Comparison of ENCODE assay signal across 7 mouse cellular contexts in the genomic region with DNA sequence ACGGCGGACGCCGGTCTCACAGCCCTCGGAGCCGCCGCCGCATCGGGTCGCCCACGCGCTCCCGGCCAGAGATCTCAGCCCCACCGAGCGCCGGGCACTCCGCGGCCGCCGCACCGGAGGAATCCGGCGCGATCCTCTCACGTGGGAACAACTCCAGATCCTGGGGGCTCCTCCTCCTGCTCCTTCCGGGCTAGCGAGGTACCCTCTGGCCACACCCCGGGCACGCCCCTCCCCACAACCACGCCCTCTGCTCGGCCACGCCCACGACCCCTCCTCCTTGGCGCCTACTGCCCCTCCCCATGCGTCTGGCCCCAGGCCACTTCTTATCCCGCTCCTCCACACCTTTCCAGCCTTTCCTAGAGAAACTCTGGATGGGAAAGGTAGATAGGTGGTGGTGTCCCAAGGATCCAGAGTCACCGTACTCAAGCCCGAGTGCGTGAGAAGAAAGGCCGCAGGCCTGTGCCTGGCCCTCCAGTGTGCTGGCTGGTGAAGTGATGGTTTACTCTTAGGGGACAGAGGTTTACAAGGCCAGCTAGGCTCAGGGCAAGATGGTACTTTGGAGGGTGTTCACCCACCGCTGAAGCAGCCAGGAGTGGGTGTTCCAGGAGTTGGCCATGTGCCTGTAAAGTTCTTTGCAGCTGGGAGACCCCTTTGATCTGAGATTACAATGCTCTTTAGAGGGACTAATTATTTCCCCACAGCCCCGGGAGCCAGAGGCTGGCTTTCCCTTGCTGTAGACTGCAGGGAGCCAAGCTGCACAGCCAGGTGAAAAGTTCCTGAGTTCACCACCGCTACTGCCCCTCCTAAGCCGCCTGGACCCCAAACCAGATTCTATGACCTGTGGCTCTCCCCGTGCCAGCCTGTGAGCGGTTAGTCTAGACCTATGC. TPM values are rescaled to one million over a fixed set of nuclear protein-coding genes. Genes with fewer than 3 reads are reported as not detected.
DNase-seq lines count a peak whose midpoint lies in the region; ATAC-seq lines count a peak whose summit lies in the region.

A gene (minus strand): TSS at position 162 of the 887 bp plus-strand sequence.

- H3K4me2 ChIP-seq in forebrain, embryonic 14.5 days (ENCODE audit: low read length) = peak within 1 kb of the TSS; percentile 100
- H3K4me2 ChIP-seq in heart, embryonic 16.5 days (ENCODE audit: low read depth, low read length) = peak within 1 kb of the TSS; percentile 82
- H3K4me2 ChIP-seq in liver, embryonic 12.5 days = peak within 1 kb of the TSS; percentile 89
- H3K4me2 ChIP-seq in neural tube, embryonic 12.5 days (replicated peaks) = peak within 1 kb of the TSS; percentile 99

- no peaks in the 10 kb centered on the region for H3K9me3 ChIP-seq in forebrain, embryonic 14.5 days (replicated peaks; ENCODE audit: control insufficient read depth, low read length)
- H3K9me3 ChIP-seq in heart, embryonic 16.5 days (replicated peaks; ENCODE audit: control insufficient read depth, low read length) = no peaks in the 10 kb centered on the region
- no peaks in the 10 kb centered on the region for H3K9me3 ChIP-seq in liver, embryonic 12.5 days (replicated peaks)
- H3K9me3 ChIP-seq in neural tube, embryonic 12.5 days = no peaks in the 10 kb centered on the region

- H3K9ac ChIP-seq in forebrain, embryonic 14.5 days (ENCODE audit: low read length) = peak within 1 kb of the TSS; percentile 77
- peak within 1 kb of the TSS; percentile 78 for H3K9ac ChIP-seq in heart, embryonic 16.5 days (ENCODE audit: low read length)
- H3K9ac ChIP-seq in liver, embryonic 12.5 days = peak within 1 kb of the TSS; percentile 60
- peak within 1 kb of the TSS; percentile 72 for H3K9ac ChIP-seq in neural tube, embryonic 12.5 days

- peaks cover 19% of the 10 kb centered on the region for H3K4me1 ChIP-seq in forebrain, embryonic 14.5 days (ENCODE audit: control insufficient read depth, insufficient read depth, low read length)
- H3K4me1 ChIP-seq in heart, embryonic 16.5 days (ENCODE audit: control insufficient read depth, insufficient read depth, low read length) = peaks cover 12% of the 10 kb centered on the region
- H3K4me1 ChIP-seq in liver, embryonic 12.5 days = peaks cover 36% of the 10 kb centered on the region
- H3K4me1 ChIP-seq in neural tube, embryonic 12.5 days = peaks cover 24% of the 10 kb centered on the region

- H3K36me3 ChIP-seq in forebrain, embryonic 14.5 days (ENCODE audit: control insufficient read depth, insufficient read depth, low read length) = no peaks in the 10 kb centered on the region
- H3K36me3 ChIP-seq in heart, embryonic 16.5 days (ENCODE audit: control insufficient read depth, insufficient read depth) = no peaks in the 10 kb centered on the region
- H3K36me3 ChIP-seq in liver, embryonic 12.5 days = no peaks in the 10 kb centered on the region
- H3K36me3 ChIP-seq in neural tube, embryonic 12.5 days = no peaks in the 10 kb centered on the region

- DNase-seq in cerebellum, adult 11-12 months = peak; percentile 76
- peak; percentile 84 for DNase-seq in forebrain, embryonic 14.5 days (ENCODE audit: low spot score)
- peak; percentile 94 to 96 for DNase-seq in kidney, postnatal 25 days
- peak; percentile 87 for DNase-seq in testis, postnatal 14 days (ENCODE audit: low spot score)

- 0 out of 2 replicates have a peak, but pooled peaks cover 5% of the 10 kb centered on the region for H3K27me3 ChIP-seq in forebrain, embryonic 14.5 days (replicated peaks; ENCODE audit: control insufficient read depth, insufficient read depth, low read length)
- H3K27me3 ChIP-seq in heart, embryonic 16.5 days (ENCODE audit: control insufficient read depth, insufficient read depth, low read length) = no peaks in the 10 kb centered on the region
- peaks cover 36% of the 10 kb centered on the region for H3K27me3 ChIP-seq in liver, embryonic 12.5 days (replicated peaks)
- H3K27me3 ChIP-seq in neural tube, embryonic 12.5 days (replicated peaks) = no peaks in the 10 kb centered on the region; the same call in 1 of the 2 replicates

- peak within 1 kb of the TSS; percentile 52 for H3K4me3 ChIP-seq in forebrain, embryonic 14.5 days (ENCODE audit: low read depth, low read length)
- peak within 1 kb of the TSS; percentile 67 for H3K4me3 ChIP-seq in heart, embryonic 16.5 days (ENCODE audit: low read length)
- peak within 1 kb of the TSS; percentile 62 for H3K4me3 ChIP-seq in liver, embryonic 12.5 days
- peak within 1 kb of the TSS; percentile 65 for H3K4me3 ChIP-seq in neural tube, embryonic 12.5 days

- peak; percentile 90 for ATAC-seq in forebrain, embryonic 14.5 days
- ATAC-seq in heart, embryonic 16.5 days (replicated peaks; ENCODE audit: extremely low read depth, insufficient read depth, low FRiP score) = peak; percentile 90
- ATAC-seq in liver, embryonic 12.5 days = peak; percentile 70
- peak; percentile 87 for ATAC-seq in neural tube, embryonic 12.5 days (ENCODE audit: low FRiP score, low read depth)

- WGBS in forebrain, embryonic 14.5 days = 2% methylated on average over 37 of the region's 46 CpGs
- WGBS in heart, embryonic 16.5 days = 8% methylated on average over 40 of the region's 46 CpGs
- 8% methylated on average over 43 of the region's 46 CpGs for WGBS in liver, embryonic 12.5 days (ENCODE audit: insufficient replicate concordance)
- WGBS in neural tube, embryonic 12.5 days = 4% methylated on average over 46 of the region's 46 CpGs

- H3K27ac ChIP-seq in forebrain, embryonic 14.5 days (ENCODE audit: low read depth, low read length) = peak within 1 kb of the TSS; percentile 55; the same call in 1 of the 2 replicates
- H3K27ac ChIP-seq in heart, embryonic 16.5 days (ENCODE audit: low read length) = peak within 1 kb of the TSS; percentile 50; the same call in 1 of the 2 replicates
- H3K27ac ChIP-seq in liver, embryonic 12.5 days = 0 out of 2 replicates have a peak within 1 kb of the TSS, but pooled peaks have one; percentile 51
- no peak within 1 kb of the TSS; the same call in 1 of the 2 replicates for H3K27ac ChIP-seq in neural tube, embryonic 12.5 days

RNA-seq across cellular contexts. Expression of the gene that starts here (rescaled TPM):
- polyA plus RNA-seq in forebrain, embryonic 14.5 days (2014; fragmentation: Nextera tagmentation; extraction: Ambion mirVana) = 11.5 and 13.1 TPM in 2 replicates
- polyA plus RNA-seq in heart, embryonic 16.5 days (2015; fragmentation: Nextera tagmentation; extraction: Ambion mirVana) = 5.8 and 6.5 TPM in 2 replicates
- 2.1 and 2.8 TPM in 2 replicates for polyA plus RNA-seq in liver, embryonic 12.5 days (2016; fragmentation: Nextera tagmentation; extraction: Ambion mirVana)
- polyA plus RNA-seq in neural tube, embryonic 12.5 days (2016; fragmentation: Nextera tagmentation; extraction: Ambion mirVana) = 18.9 and 21.4 TPM in 2 replicates
